Mouse (Mus musculus) spleen, adult 2 months (tissue): Measurements from ENCODE around the gene Atg4b.

ENCODE experiments used
- CTCF ChIP-seq: fragments of 200-500 bp; IDR thresholded peaks from 2 replicates; pipeline ENCODE4 v1.5.1; 2011; ENCODE audit warnings: mild to moderate bottlenecking, inconsistent platforms; ENCODE audit not compliant: insufficient read depth, insufficient read length, insufficient replicate concordance; ENCODE audit errors: extremely low read depth
- POLR2A ChIP-seq: fragments of 200-500 bp; IDR thresholded peaks from 2 replicates; pipeline ENCODE4 v1.6.1; 2011; ENCODE audit warnings: low read depth, low read length, inconsistent platforms

DNA sequence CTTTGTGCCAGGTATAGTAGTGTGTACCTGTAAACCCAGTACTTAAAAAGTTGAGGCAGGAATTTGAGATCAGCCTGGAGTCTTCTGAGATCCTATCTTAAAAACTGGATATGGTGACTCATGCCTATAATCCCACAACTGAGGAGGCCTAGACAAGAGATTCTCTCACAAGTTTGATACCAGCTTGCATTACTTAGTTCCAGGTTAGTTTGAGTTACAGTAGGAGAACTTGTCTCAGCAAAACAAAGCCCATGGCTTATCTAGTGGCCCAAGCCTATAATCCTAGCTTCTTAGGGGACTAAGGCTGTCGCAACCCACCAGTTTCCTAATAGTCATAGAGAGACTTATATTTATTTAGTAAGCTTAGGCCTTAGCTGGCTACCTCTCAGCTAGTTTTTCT lies 8.8 kb downstream of the Atg4b start:
- TF ChIP-seq CTCF: no peak
- TF ChIP-seq POLR2A: no peak
